Comparison of ENCODE assay signal across 24 mouse cellular contexts in the genomic region with DNA sequence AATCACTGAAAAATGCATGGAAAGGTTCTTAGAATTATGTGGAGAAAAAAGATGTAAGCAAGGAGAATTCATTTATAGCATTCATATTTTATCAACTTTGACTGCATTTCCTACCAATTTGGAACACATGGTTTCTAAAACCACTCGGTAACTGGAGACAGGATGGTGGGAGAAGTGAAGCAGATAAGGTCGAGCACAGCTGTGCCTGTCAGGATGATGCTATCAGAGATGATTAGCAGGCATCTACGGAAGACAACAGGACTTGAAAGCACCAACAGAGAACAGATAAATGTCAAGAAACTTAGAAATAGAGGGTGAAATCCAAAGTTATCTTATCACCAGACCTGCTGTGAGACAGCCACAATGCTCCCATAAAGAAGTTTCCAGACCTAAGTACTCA.
"Had no signal": no experiment of that assay in that cellular context is flagged by ENCODE, and none has a peak within 500 bp of the region (broad histone marks: within the 10 kb centered on the region; RNA-seq: fewer than 3 reads in every experiment).

No protein-coding gene starts in this region.

- H3K4me2 ChIP-seq: embryonic facial prominence, embryonic 12.5 days; embryonic facial prominence, embryonic 13.5 days; embryonic facial prominence, embryonic 15.5 days; forebrain, embryonic 12.5 days; forebrain, embryonic 13.5 days; forebrain, embryonic 15.5 days had no signal

- DNase-seq: cerebellum, adult 9-11 months; cerebellum, postnatal 10 days; cerebellum, postnatal 14 days; cerebellum, postnatal 25 days; cerebellum, postnatal 36 days; embryo, embryonic 11 days; forebrain, postnatal 0 days; gastrocnemius, postnatal 10 days; gastrocnemius, postnatal 14 days; gastrocnemius, postnatal 25 days; gastrocnemius, postnatal 36 days; heart, adult 11 months; heart, adult 18-20 months; heart, adult 2 months had no signal

- H3K36me3 ChIP-seq: embryonic facial prominence, embryonic 10.5 days; embryonic facial prominence, embryonic 12.5 days; embryonic facial prominence, embryonic 13.5 days; embryonic facial prominence, embryonic 15.5 days; forebrain, embryonic 10.5 days; forebrain, embryonic 12.5 days; forebrain, embryonic 15.5 days; heart, embryonic 10.5 days had no signal

- H3K27me3 ChIP-seq: embryonic facial prominence, embryonic 12.5 days; embryonic facial prominence, embryonic 13.5 days; embryonic facial prominence, embryonic 15.5 days; forebrain, embryonic 12.5 days; forebrain, embryonic 13.5 days; forebrain, embryonic 15.5 days had no signal

- H3K4me3 ChIP-seq: embryonic facial prominence, embryonic 10.5 days; embryonic facial prominence, embryonic 12.5 days; embryonic facial prominence, embryonic 13.5 days; embryonic facial prominence, embryonic 15.5 days; erythroblast, embryonic 14.5 days; forebrain, embryonic 10.5 days; forebrain, embryonic 12.5 days; forebrain, embryonic 13.5 days; forebrain, embryonic 15.5 days; heart, adult 2 months; heart, embryonic 10.5 days had no signal

- H3K27ac ChIP-seq: embryonic facial prominence, embryonic 10.5 days; embryonic facial prominence, embryonic 12.5 days; embryonic facial prominence, embryonic 13.5 days; embryonic facial prominence, embryonic 15.5 days; forebrain, embryonic 10.5 days; forebrain, embryonic 12.5 days; forebrain, embryonic 13.5 days; forebrain, embryonic 15.5 days; heart, adult 2 months; heart, embryonic 10.5 days had no signal
